Mouse (Mus musculus) intestine, embryonic 15.5 days (tissue): ENCODE measurements around the gene Cldn7. TPM values are rescaled to one million over a fixed set of nuclear protein-coding genes. Genes with fewer than 3 reads are reported as not detected.
A peak's percentile ranks its signal among the peaks of the same experiment; 100 is the strongest.

Source experiments
- ATAC-seq: fragments of 200-750 bp; cut with Nextera tagmentation; 2 replicates; pipeline ENCODE4 v1.8.0; 2017; ENCODE audit warnings: moderate TSS enrichment, moderate library complexity
- H3K27ac ChIP-seq: fragments of 300-500 bp; sonication (generic); 2 replicates; pipeline ENCODE4 v1.5.1; 2015; ENCODE audit warnings: mild to moderate bottlenecking, inconsistent platforms
- H3K27me3 ChIP-seq: fragments of 300-500 bp; sonication (generic); replicated peaks from 2 replicates; pipeline ENCODE4 v1.6.1; 2015; ENCODE audit warnings: inconsistent platforms
- H3K36me3 ChIP-seq: fragments of 300-500 bp; sonication (generic); 2 replicates; pipeline ENCODE4 v1.6.1; 2015; ENCODE audit warnings: inconsistent platforms
- H3K4me1 ChIP-seq: fragments of 300-500 bp; sonication (generic); replicated peaks from 2 replicates; pipeline ENCODE4 v1.6.1; 2015; ENCODE audit warnings: inconsistent platforms
- H3K4me2 ChIP-seq: fragments of 300-500 bp; sonication (generic); replicated peaks from 2 replicates; pipeline ENCODE4 v1.6.1; 2015; ENCODE audit warnings: mild to moderate bottlenecking, inconsistent platforms
- H3K4me3 ChIP-seq: fragments of 300-500 bp; sonication (generic); replicated peaks from 2 replicates; pipeline ENCODE4 v1.5.1; 2015; ENCODE audit warnings: inconsistent platforms
- H3K9ac ChIP-seq: fragments of 300-500 bp; sonication (generic); 2 replicates; pipeline ENCODE4 v1.6.1; 2015; ENCODE audit warnings: inconsistent platforms
- H3K9me3 ChIP-seq: fragments of 300-500 bp; sonication (generic); 2 replicates; pipeline ENCODE4 v1.6.1; 2016; ENCODE audit warnings: inconsistent platforms
- WGBS: fragments of 180-500 bp; shearing (Covaris S2); methylation state at CpG from one replicate; pipeline ENCODE4 v1.1.7; 2015; 5-methylcytosine and 5-hydroxymethylcytosine counted together
- polyA plus RNA-seq: library from polyadenylated mRNA; unstranded; fragments of >200 nt; fragmentation: Nextera tagmentation; extraction: Ambion mirVana; gene quantifications from 2 replicates; pipeline ENCODE4 v1.2.1, GENCODE M21; 2015

Gene Cldn7
- polyA plus RNA-seq, 1 experiment from 2014 or later, result 977 TPM

DNA sequence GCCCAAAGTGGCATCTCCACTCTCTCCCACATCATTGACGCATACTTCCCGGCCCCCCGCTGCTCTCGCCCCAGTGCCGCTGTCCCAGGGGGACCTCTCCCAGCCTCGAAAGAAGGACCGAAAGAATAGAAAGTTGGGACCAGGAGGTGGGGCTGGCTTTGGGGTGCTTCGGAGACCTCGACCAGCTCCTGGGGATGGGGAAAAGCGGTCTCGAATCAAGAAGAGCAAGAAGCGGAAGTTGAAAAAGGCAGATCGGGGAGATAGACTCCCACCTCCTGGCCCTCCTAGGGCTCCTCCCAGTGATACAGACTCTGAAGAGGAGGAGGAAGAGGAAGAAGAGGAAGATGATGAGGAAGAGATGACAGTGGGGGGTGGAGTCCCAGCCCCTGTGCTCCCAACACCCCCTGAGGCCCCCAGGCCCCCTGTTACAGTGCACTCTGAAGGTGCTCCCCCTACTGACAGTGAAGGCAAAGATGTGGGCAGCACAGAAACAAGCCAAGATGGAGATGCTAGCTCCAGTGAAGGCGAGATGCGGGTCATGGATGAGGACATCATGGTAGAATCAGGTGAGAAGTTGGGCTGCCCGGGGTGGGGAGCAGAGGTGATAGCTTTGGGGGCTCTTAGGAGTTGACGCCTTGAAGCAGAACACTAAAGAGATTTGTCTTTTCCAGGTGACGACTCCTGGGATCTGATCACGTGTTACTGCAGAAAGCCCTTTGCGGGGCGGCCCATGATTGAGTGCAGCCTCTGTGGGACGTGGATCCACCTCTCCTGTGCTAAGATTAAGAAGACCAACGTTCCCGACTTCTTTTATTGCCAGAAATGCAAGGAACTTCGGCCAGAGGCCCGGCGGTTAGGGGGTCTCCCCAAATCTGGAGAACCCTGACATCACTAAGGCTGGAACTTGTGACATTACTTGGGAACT lies 34.2 kb downstream of the Cldn7 start:
- peaks cover 37% of the 10 kb centered on the region for H3K4me1 ChIP-seq

GRCm38 (mm10) chr11:69999666-70000065 lies 35.1 kb downstream of the Cldn7 start:
- Histone ChIP-seq H3K9me3 (no peaks in the 10 kb centered on the region), H3K4me2 (peak overlapping the region; percentile 70; the same call in 1 of the 2 replicates), H3K4me1 (peaks cover 37% of the 10 kb centered on the region), H3K27ac (peak overlapping the region; percentile 64), H3K36me3 (peaks cover 21% of the 10 kb centered on the region), H3K27me3 (no peaks in the 10 kb centered on the region), H3K9ac (no peak overlapping the region), H3K4me3 (no peak overlapping the region)
- 76% methylated on average over 8 of the region's 8 CpGs for WGBS
- ATAC-seq, result no peak

More for the DNA sequence above, 34.2 kb downstream of the Cldn7 start:
- peaks cover 24% of the 10 kb centered on the region for H3K36me3 ChIP-seq
- WGBS, result 91% methylated on average over 27 of the region's 27 CpGs
- H3K9ac ChIP-seq, result no peak overlapping the region
- H3K27me3 ChIP-seq, result no peaks in the 10 kb centered on the region
- no peak overlapping the region for H3K4me3 ChIP-seq
- ATAC-seq, result no peak
- no peak overlapping the region for H3K4me2 ChIP-seq
- H3K9me3 ChIP-seq, result no peaks in the 10 kb centered on the region
- H3K27ac ChIP-seq, result no peak overlapping the region

DNA sequence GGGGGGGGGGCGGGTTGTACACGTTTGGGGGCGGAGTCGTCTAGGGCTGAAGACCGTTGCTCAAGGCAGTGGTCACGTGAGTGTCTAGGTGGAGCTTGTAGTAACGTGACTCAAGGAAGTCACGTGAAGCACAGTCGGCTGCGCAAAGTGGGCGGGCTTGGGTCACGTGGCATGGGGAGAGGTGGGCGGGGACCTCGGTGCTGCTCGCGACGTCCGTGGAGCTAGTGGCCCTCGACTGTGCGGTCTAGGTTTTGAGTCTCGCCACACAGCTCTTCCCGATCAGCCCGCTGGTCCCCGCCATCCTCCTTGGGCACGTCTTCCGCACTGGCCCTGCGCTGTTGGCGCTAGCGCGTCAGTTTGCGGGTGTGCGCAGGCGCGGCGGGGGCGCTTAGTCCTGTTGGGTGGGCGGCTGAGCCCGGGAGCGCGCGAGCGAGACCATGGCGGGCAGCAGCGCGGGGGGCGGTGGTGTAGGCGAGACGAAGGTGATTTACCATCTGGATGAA lies 35.9 kb downstream of the Cldn7 start, which contains the start of gene Dvl2:
Dvl2 (plus strand) TSS at position 200 of the 503 bp plus-strand sequence.
- Histone ChIP-seq H3K9me3 (no peaks in the 10 kb centered on the region), H3K9ac (peak within 1 kb of the TSS; percentile 80), H3K27ac (peak within 1 kb of the TSS; percentile 96), H3K4me3 (peak within 1 kb of the TSS; percentile 84), H3K4me1 (peaks cover 37% of the 10 kb centered on the region), H3K36me3 (peaks cover 29% of the 10 kb centered on the region), H3K4me2 (peak within 1 kb of the TSS; percentile 70), H3K27me3 (no peaks in the 10 kb centered on the region)
- peak; percentile 69 for ATAC-seq
- under 1% methylated on average over 48 of the region's 48 CpGs for WGBS

DNA sequence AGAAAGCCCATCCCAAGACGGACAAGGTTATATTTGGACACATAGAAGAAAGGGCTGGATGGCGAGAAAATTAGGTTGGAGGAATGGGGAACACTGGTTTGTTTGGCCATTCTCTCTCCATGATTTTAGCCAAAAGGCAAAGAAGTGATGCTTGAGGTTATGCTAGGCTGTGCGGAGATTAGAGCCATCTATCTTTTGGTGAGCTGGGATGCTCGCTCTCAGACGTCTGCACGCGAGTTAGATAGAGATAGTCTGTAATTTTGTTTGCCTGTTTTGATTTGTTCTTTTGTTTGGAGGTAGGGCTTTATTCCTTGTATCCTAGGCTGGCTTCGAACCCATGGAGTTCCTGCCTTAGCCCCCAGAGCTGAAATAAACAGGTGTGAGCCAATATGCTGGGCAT lies 36.6 kb downstream of the Cldn7 start:
- 9% methylated on average over 8 of the region's 8 CpGs for WGBS

GRCm38 (mm10) chr11:70001865-70002264 lies 37.3 kb downstream of the Cldn7 start:
- Histone ChIP-seq H3K4me1 (peaks cover 37% of the 10 kb centered on the region), H3K27me3 (no peaks in the 10 kb centered on the region), H3K36me3 (peaks cover 36% of the 10 kb centered on the region), H3K4me2 (peak overlapping the region; percentile 70), H3K9me3 (no peaks in the 10 kb centered on the region), H3K4me3 (peak overlapping the region; percentile 84), H3K27ac (no peak overlapping the region), H3K9ac (no peak overlapping the region)
- ATAC-seq, result no peak

More for the DNA sequence above, 36.6 kb downstream of the Cldn7 start:
- Histone ChIP-seq H3K36me3 (peaks cover 31% of the 10 kb centered on the region), H3K4me3 (peak overlapping the region; percentile 84), H3K27ac (peak overlapping the region; percentile 96), H3K4me1 (peaks cover 37% of the 10 kb centered on the region), H3K9ac (peak overlapping the region; percentile 80), H3K4me2 (peak overlapping the region; percentile 70), H3K9me3 (no peaks in the 10 kb centered on the region), H3K27me3 (no peaks in the 10 kb centered on the region)
- no peak for ATAC-seq

- Histone ChIP-seq H3K27me3 (no peaks in the 10 kb centered on the region), H3K4me2 (peak overlapping the region; percentile 70), H3K36me3 (peaks cover 42% of the 10 kb centered on the region), H3K9ac (no peak overlapping the region), H3K27ac (no peak overlapping the region), H3K4me1 (peaks cover 34% of the 10 kb centered on the region), H3K9me3 (no peaks in the 10 kb centered on the region), H3K4me3 (peak overlapping the region; percentile 84; the same call in 1 of the 2 replicates)
- ATAC-seq, result no peak
- WGBS, result 84% methylated on average over 2 of the region's 2 CpGs
These were observed 37.9 kb downstream of the Cldn7 start for GRCm38 (mm10) chr11:70002471-70002870.

DNA sequence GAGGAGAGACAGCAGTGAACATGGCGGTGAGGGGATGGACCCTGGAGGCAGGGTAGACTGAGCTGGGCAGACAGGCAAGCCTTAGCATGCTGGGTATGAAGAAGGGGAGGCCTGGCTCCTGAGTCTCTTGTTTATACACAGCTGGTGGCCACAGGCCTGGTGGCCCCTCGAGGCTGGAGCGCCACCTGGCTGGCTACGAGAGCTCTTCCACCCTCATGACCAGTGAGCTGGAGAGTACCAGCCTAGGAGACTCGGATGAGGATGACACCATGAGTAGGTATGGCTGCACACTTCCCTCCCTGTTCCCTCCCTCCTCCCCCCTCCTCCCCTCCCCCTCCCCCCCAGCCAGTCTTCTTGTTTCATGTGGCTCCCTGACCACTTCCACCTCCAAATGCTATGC lies 40.9 kb downstream of the Cldn7 start:
- no peaks in the 10 kb centered on the region for H3K9me3 ChIP-seq
- no peak overlapping the region for H3K27ac ChIP-seq
- ATAC-seq, result no peak
- no peaks in the 10 kb centered on the region for H3K27me3 ChIP-seq
- H3K4me3 ChIP-seq, result no peak overlapping the region
- no peak overlapping the region for H3K9ac ChIP-seq
- H3K4me2 ChIP-seq, result no peak overlapping the region
- WGBS, result 57% methylated on average over 5 of the region's 5 CpGs
- peaks cover 46% of the 10 kb centered on the region for H3K36me3 ChIP-seq
- peaks cover 16% of the 10 kb centered on the region for H3K4me1 ChIP-seq

- H3K36me3 ChIP-seq, result peaks cover 64% of the 10 kb centered on the region
- no peak overlapping the region for H3K27ac ChIP-seq
- no peaks in the 10 kb centered on the region for H3K9me3 ChIP-seq
- no peak overlapping the region for H3K9ac ChIP-seq
- ATAC-seq, result no peak
- no peak overlapping the region for H3K4me2 ChIP-seq
- no peaks in the 10 kb centered on the region for H3K27me3 ChIP-seq
- H3K4me1 ChIP-seq, result peaks cover 12% of the 10 kb centered on the region
- 88% methylated on average over 6 of the region's 6 CpGs for WGBS
- H3K4me3 ChIP-seq, result no peak overlapping the region
These were observed 45.5 kb downstream of the Cldn7 start for GRCm38 (mm10) chr11:70010033-70010432.

DNA sequence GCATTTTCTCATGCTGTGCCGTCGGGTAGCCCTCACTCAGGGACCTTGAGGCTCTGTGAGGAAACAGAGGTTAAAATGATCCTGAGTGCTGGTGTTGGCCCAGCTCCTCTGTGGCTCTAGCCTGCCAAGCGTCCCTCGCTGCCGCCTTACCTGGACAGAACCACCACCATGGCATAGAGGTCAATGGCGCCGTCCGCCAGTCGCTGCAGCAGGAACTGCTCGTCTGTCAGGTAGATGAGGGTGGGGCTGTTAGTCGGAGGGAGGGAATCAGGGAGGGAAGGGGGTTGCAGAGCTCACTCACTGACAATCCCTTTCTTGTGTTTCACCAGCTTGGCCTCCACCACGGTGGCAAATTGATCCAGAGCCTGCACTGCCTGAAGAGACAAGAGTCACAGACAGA lies 46.0 kb downstream of the Cldn7 start:
- ATAC-seq, result no peak
- WGBS, result 83% methylated on average over 12 of the region's 12 CpGs

DNA sequence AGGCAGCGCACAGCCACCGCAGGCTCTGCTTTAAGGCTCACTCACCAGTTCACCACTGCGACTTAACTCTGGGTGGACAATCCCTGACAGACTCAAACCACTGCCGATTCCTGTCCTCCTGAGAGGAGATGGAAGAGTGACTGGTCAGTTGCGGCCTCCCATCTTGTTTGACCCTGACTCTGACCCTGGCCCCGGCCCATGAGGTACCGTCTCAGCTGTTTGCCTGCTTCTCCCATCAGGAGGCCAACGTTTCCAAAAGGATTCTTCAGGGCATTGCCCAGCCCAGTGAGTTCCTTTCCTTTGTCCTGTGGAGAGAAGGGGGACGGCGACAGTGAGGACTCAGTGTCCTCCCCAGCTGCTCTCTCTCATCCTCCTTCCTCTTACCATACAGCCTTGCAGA lies 46.4 kb downstream of the Cldn7 start:
- no peak overlapping the region for H3K4me2 ChIP-seq
- peaks cover 58% of the 10 kb centered on the region for H3K36me3 ChIP-seq
- H3K27me3 ChIP-seq, result no peaks in the 10 kb centered on the region
- no peaks in the 10 kb centered on the region for H3K9me3 ChIP-seq
- no peak for ATAC-seq
- no peak overlapping the region for H3K9ac ChIP-seq
- 91% methylated on average over 10 of the region's 10 CpGs for WGBS
- H3K4me3 ChIP-seq, result no peak overlapping the region
- no peak overlapping the region for H3K27ac ChIP-seq
- H3K4me1 ChIP-seq, result peaks cover 12% of the 10 kb centered on the region

More for the DNA sequence above, 46.0 kb downstream of the Cldn7 start:
- Histone ChIP-seq H3K36me3 (peaks cover 59% of the 10 kb centered on the region), H3K4me3 (no peak overlapping the region), H3K9ac (no peak overlapping the region), H3K4me2 (no peak overlapping the region), H3K4me1 (peaks cover 12% of the 10 kb centered on the region), H3K27ac (no peak overlapping the region), H3K27me3 (no peaks in the 10 kb centered on the region), H3K9me3 (no peaks in the 10 kb centered on the region)

GRCm38 (mm10) chr11:70012931-70013330 lies 48.4 kb downstream of the Cldn7 start:
- no peak overlapping the region for H3K4me3 ChIP-seq
- no peak overlapping the region for H3K9ac ChIP-seq
- no peak overlapping the region for H3K27ac ChIP-seq
- H3K9me3 ChIP-seq, result no peaks in the 10 kb centered on the region
- H3K36me3 ChIP-seq, result peaks cover 42% of the 10 kb centered on the region
- H3K4me2 ChIP-seq, result no peak overlapping the region
- WGBS, result 89% methylated on average over 9 of the region's 9 CpGs
- ATAC-seq, result no peak
- H3K4me1 ChIP-seq, result peaks cover 19% of the 10 kb centered on the region
- no peaks in the 10 kb centered on the region for H3K27me3 ChIP-seq

- Histone ChIP-seq H3K4me2 (no peak overlapping the region), H3K4me1 (peaks cover 21% of the 10 kb centered on the region), H3K9me3 (no peaks in the 10 kb centered on the region), H3K4me3 (no peak overlapping the region), H3K9ac (no peak overlapping the region; the same call in 1 of the 2 replicates), H3K27ac (no peak overlapping the region), H3K36me3 (peaks cover 38% of the 10 kb centered on the region), H3K27me3 (no peaks in the 10 kb centered on the region)
- WGBS, result 79% methylated on average over 3 of the region's 3 CpGs
- no peak for ATAC-seq
These were observed 48.8 kb downstream of the Cldn7 start for GRCm38 (mm10) chr11:70013408-70013807.
